Mouse (Mus musculus): Measurements from ENCODE around the gene Ptpn20.

The Ptpn20 gene

GRCm38 (mm10) chr14:33588951-33589350, at the start of gene Ptpn20:
TSS of gene Ptpn20 (plus strand) at chr14:33589207.
- no peak for DNase-seq (ENCODE audit: low spot score in 2 of 2)

GRCm38 (mm10) chr14:33539559-33540167, 49.3 kb upstream of the Ptpn20 start:
- no peak for DNase-seq (ENCODE audit: low spot score in 2 of 2)

GRCm38 (mm10) chr14:33545565-33546143, 43.4 kb upstream of the Ptpn20 start:
- no peak for DNase-seq (ENCODE audit: low spot score in 2 of 2)

GRCm38 (mm10) chr14:33548650-33549049, 40.4 kb upstream of the Ptpn20 start:
- DNase-seq (ENCODE audit: low spot score in 2 of 2), result no peak

- no peak for DNase-seq (ENCODE audit: low spot score in 2 of 2)
Measured at GRCm38 (mm10) chr14:33549856-33550255, 39.2 kb upstream of the Ptpn20 start.

- no peak for DNase-seq (ENCODE audit: low spot score in 2 of 2)
Measured at GRCm38 (mm10) chr14:33570737-33571136, 18.3 kb upstream of the Ptpn20 start.

- no peak for DNase-seq (ENCODE audit: low spot score in 2 of 2)
Measured at GRCm38 (mm10) chr14:33573643-33574042, 15.4 kb upstream of the Ptpn20 start.

- DNase-seq (ENCODE audit: low spot score in 2 of 2), result no peak
Measured at GRCm38 (mm10) chr14:33579771-33580484, 9.1 kb upstream of the Ptpn20 start.

- no peak for DNase-seq (ENCODE audit: low spot score in 2 of 2)
Measured at GRCm38 (mm10) chr14:33598376-33599130, 9.5 kb downstream of the Ptpn20 start.

- no peak for DNase-seq (ENCODE audit: low spot score in 2 of 2)
Measured at GRCm38 (mm10) chr14:33607431-33607830, 18.4 kb downstream of the Ptpn20 start.

GRCm38 (mm10) chr14:33625036-33625435, 36.0 kb downstream of the Ptpn20 start:
- DNase-seq (ENCODE audit: low spot score in 2 of 2), result no peak

- no peak for DNase-seq (ENCODE audit: low spot score in 2 of 2)
Measured at GRCm38 (mm10) chr14:33632790-33633372, 43.9 kb downstream of the Ptpn20 start.

- DNase-seq (ENCODE audit: low spot score in 2 of 2), result no peak
Measured at GRCm38 (mm10) chr14:33634354-33634753, 45.3 kb downstream of the Ptpn20 start.

GRCm38 (mm10) chr14:33634774-33635173, 45.8 kb downstream of the Ptpn20 start:
- DNase-seq (ENCODE audit: low spot score in 2 of 2), result no peak

GRCm38 (mm10) chr14:33639357-33639756, 50.4 kb downstream of the Ptpn20 start:
- no peak for DNase-seq (ENCODE audit: low spot score in 2 of 2)

- no peak for DNase-seq (ENCODE audit: low spot score in 2 of 2)
Measured at GRCm38 (mm10) chr14:33650721-33651120, 61.7 kb downstream of the Ptpn20 start.

GRCm38 (mm10) chr14:33657471-33657901, 68.5 kb downstream of the Ptpn20 start:
- DNase-seq (ENCODE audit: low spot score in 2 of 2), result no peak

- DNase-seq (ENCODE audit: low spot score in 2 of 2), result no peak
Measured at GRCm38 (mm10) chr14:33658331-33658730, 69.3 kb downstream of the Ptpn20 start.

- DNase-seq (ENCODE audit: low spot score in 2 of 2), result no peak
Measured at GRCm38 (mm10) chr14:33662080-33662479, 73.1 kb downstream of the Ptpn20 start.

GRCm38 (mm10) chr14:33666301-33666700, 77.3 kb downstream of the Ptpn20 start:
- no peak for DNase-seq (ENCODE audit: low spot score in 2 of 2)

- DNase-seq (ENCODE audit: low spot score in 2 of 2), result no peak
Measured at GRCm38 (mm10) chr14:33669891-33670290, 80.9 kb downstream of the Ptpn20 start.
